Mouse (Mus musculus): ENCODE data around the gene Csf2rb.

- TF ChIP-seq CTCF (IDR thresholded peaks at IDR 0.05; ENCODE audit: insufficient read depth, low read depth, low read length), result no peak
- TF ChIP-seq POLR2A (IDR thresholded peaks at IDR 0.05; ENCODE audit: insufficient read depth, low read depth, low read length), result no peak
Measured at GRCm38 (mm10) chr15:78383450-78384219, 58.1 kb downstream of the Csf2rb start.
